Mouse (Mus musculus) hindbrain, embryonic 12.5 days (tissue): Measurements from ENCODE around the gene Fbxo28. TPM values are rescaled to one million over a fixed set of nuclear protein-coding genes. Genes with fewer than 3 reads are reported as not detected.

ENCODE experiments used
- ATAC-seq: fragments of 200-750 bp; cut with Nextera tagmentation; 2 replicates; pipeline ENCODE4 v1.8.0; 2017; ENCODE audit warnings: moderate TSS enrichment; ENCODE audit not compliant: low FRiP score
- H3K27ac ChIP-seq: fragments of 300-500 bp; sonication (generic); 2 replicates; pipeline ENCODE4 v1.5.1; 2016; ENCODE audit warnings: mild to moderate bottlenecking
- H3K27me3 ChIP-seq: fragments of 300-500 bp; sonication (generic); 2 replicates; pipeline ENCODE4 v1.6.1; 2016; ENCODE audit warnings: mild to moderate bottlenecking
- H3K36me3 ChIP-seq: fragments of 300-500 bp; sonication (generic); 2 replicates; pipeline ENCODE4 v1.6.1; 2016; ENCODE audit warnings: mild to moderate bottlenecking
- H3K4me1 ChIP-seq: fragments of 300-500 bp; sonication (generic); 2 replicates; pipeline ENCODE4 v1.6.1; 2016
- H3K4me2 ChIP-seq: fragments of 300-500 bp; sonication (generic); replicated peaks from 2 replicates; pipeline ENCODE4 v1.6.1; 2016; ENCODE audit warnings: mild to moderate bottlenecking
- H3K4me3 ChIP-seq: fragments of 300-500 bp; sonication (generic); 2 replicates; pipeline ENCODE4 v1.5.1; 2016; ENCODE audit warnings: mild to moderate bottlenecking
- H3K9ac ChIP-seq: fragments of 300-500 bp; sonication (generic); 2 replicates; pipeline ENCODE4 v1.6.1; 2016; ENCODE audit warnings: mild to moderate bottlenecking, moderate library complexity
- H3K9me3 ChIP-seq: fragments of 300-500 bp; sonication (generic); replicated peaks from 2 replicates; pipeline ENCODE4 v1.6.1; 2016; ENCODE audit warnings: mild to moderate bottlenecking
- WGBS: fragments of 180-500 bp; shearing (Covaris S2); methylation state at CpG from one replicate; pipeline ENCODE4 v1.1.7; 2016; 5-methylcytosine and 5-hydroxymethylcytosine counted together
- polyA plus RNA-seq: library from polyadenylated mRNA; unstranded; fragments of >200 nt; fragmentation: Nextera tagmentation; extraction: Ambion mirVana; gene quantifications from 2 replicates; pipeline ENCODE4 v1.2.1, GENCODE M21; 2016

Gene Fbxo28
- polyA plus RNA-seq, 1 experiment from 2014 or later = 35.9 TPM

DNA sequence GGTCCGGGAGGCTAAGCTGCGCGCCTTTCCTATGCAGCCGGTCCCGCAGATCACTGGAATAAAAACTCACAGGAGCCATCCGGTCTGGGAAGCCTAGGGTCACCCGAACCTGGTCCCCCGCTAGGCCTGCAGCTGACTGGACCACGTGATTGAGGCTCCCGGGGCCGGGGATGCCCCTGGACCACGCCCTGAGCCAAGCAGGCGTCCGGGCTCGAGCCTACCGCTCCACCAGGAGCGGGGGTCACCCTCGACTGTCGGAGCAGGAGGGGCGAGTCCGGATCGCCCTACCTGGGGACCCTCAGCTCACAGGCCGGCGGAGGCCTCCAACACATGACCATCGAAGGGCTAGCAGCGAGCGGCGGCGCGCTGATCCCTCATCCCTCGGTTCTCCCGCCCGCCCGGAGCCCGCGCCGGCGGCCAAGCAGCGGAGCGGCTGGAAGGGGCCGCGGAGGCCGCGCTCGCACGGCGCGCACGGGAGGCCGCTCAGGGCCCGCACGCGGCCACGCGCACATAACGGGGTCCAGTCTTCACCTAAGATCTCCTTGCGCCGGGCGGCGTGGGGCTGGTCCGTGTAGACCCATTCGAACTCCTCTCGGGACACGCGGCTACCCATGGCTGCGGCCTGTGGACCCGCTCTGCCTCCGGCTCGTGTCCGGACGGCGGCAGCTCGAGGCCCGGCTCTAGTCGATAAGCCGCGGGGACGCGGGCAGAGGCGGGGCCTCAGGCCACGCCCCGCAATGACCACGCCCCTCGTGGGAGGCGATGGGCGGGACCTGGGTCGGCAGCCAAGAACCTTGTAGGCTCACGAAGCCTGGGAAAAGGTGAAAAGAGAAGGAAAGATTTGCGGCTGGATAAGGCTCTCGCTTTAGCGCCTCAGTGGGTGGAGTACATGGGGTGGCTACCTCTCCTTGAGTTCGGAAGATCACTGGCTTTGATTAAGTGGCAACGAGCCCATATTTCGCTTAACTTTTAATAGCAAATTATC lies 59.0 kb downstream of the Fbxo28 start, which contains the start of gene Degs1:
Degs1 (minus strand) TSS at position 714 of the 985 bp plus-strand sequence.
- Histone ChIP-seq H3K27ac (peak within 1 kb of the TSS; percentile 83), H3K27me3 (0 out of 2 replicates have a peak, but pooled peaks cover 3% of the 10 kb centered on the region), H3K4me2 (peak within 1 kb of the TSS; percentile 68), H3K4me3 (peak within 1 kb of the TSS; percentile 68), H3K4me1 (peaks cover 21% of the 10 kb centered on the region), H3K9me3 (no peaks in the 10 kb centered on the region), H3K9ac (peak within 1 kb of the TSS; percentile 78), H3K36me3 (peaks cover 14% of the 10 kb centered on the region)
- under 1% methylated on average over 94 of the region's 94 CpGs for WGBS
- ATAC-seq = peak; percentile 92

DNA sequence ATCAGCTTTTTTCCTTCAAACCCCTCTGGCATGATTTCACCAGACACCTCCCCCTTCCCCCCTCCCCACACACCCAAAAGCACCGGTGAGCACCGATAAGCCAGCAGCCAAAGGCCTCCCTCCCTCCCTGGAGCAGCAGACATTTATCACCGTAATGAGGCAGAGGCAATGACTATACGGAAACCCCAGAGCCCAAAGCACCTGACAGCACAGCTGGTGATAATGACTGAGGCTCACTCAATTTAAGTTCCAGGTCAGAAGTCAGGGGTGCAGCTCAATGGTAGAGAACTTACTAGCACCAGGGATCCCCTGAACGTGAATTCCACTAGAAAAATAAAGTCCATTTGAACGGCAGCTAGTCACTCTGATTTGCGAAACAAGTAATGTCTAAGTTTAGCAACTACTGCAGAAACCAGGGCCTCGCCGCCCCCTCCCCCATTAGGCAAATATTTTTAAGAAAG lies 60.1 kb downstream of the Fbxo28 start:
- H3K9ac ChIP-seq = peak overlapping the region; percentile 46; the same call in 1 of the 2 replicates
- H3K9me3 ChIP-seq = no peaks in the 10 kb centered on the region
- ATAC-seq = 0 out of 2 replicates have a peak, but pooled peaks have one; percentile 21
- 20% methylated on average over 9 of the region's 9 CpGs for WGBS
- peaks cover 21% of the 10 kb centered on the region for H3K4me1 ChIP-seq
- no peak overlapping the region for H3K27ac ChIP-seq
- peak overlapping the region; percentile 68 for H3K4me2 ChIP-seq
- 0 out of 2 replicates have a peak, but pooled peaks cover 3% of the 10 kb centered on the region for H3K27me3 ChIP-seq
- H3K36me3 ChIP-seq = peaks cover 25% of the 10 kb centered on the region
- H3K4me3 ChIP-seq = peak overlapping the region; percentile 68

DNA sequence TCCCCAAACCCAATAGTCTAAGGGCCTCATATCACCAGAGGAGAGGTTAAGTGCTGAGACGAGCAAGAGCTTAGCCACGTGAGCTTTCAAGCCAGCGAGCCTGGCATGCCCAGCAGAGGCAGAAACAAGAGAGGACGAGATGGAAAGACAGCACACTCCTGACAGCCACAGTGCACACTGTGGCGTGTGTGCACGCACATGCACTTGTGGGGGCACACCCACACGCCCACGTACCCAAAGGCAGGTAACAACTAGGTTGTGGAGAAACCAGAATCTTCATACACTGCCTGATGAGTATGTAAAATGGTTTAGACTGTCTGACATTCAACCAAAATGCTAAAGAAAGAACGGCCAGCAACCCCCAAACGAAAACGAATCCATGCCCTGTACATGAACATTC lies 60.9 kb downstream of the Fbxo28 start:
- Histone ChIP-seq H3K9me3 (no peaks in the 10 kb centered on the region), H3K4me2 (peak overlapping the region; percentile 68), H3K4me1 (peaks cover 21% of the 10 kb centered on the region), H3K36me3 (peaks cover 30% of the 10 kb centered on the region), H3K27ac (no peak overlapping the region), H3K9ac (no peak overlapping the region), H3K4me3 (no peak overlapping the region), H3K27me3 (0 out of 2 replicates have a peak, but pooled peaks cover 3% of the 10 kb centered on the region)
- WGBS = 54% methylated on average over 11 of the region's 11 CpGs
- ATAC-seq = no peak

GRCm38 (mm10) chr1:182280046-182280445 lies 61.4 kb downstream of the Fbxo28 start:
- ATAC-seq = no peak
- WGBS = 84% methylated on average over 6 of the region's 6 CpGs
- Histone ChIP-seq H3K27ac (no peak overlapping the region), H3K4me1 (peaks cover 21% of the 10 kb centered on the region), H3K4me2 (no peak overlapping the region), H3K4me3 (no peak overlapping the region), H3K36me3 (peaks cover 35% of the 10 kb centered on the region), H3K9me3 (no peaks in the 10 kb centered on the region), H3K9ac (no peak overlapping the region), H3K27me3 (0 out of 2 replicates have a peak, but pooled peaks cover 3% of the 10 kb centered on the region)

- H3K4me1 ChIP-seq = peaks cover 21% of the 10 kb centered on the region
- no peak for ATAC-seq
- H3K9me3 ChIP-seq = no peaks in the 10 kb centered on the region
- no peak overlapping the region for H3K4me3 ChIP-seq
- no peak overlapping the region for H3K9ac ChIP-seq
- H3K27ac ChIP-seq = no peak overlapping the region
- H3K27me3 ChIP-seq = 0 out of 2 replicates have a peak, but pooled peaks cover 3% of the 10 kb centered on the region
- 90% methylated on average over 4 of the region's 4 CpGs for WGBS
- no peak overlapping the region for H3K4me2 ChIP-seq
- peaks cover 38% of the 10 kb centered on the region for H3K36me3 ChIP-seq
Observed at GRCm38 (mm10) chr1:182279436-182279835, 62.0 kb downstream of the Fbxo28 start.

DNA sequence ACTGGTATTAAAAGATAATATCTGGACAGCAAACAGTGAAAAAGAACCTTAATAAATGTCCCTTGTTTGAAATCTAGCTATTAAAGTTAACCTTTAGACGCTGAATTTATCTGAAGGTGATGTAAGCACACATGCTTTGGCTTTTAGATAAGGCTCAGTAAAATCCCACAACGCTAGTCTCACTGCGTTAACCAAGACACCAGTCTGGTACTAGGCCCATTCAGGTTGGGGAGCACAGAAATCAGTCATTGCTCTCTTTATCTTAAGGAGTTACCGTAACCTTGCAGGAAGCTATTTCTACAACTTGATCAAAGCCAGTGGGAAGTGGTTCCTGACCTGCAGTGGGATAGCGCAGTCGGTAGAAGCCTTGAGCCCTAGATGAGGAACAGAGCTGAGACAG lies 66.3 kb downstream of the Fbxo28 start:
- H3K4me2 ChIP-seq = no peak overlapping the region
- 96% methylated on average over 6 of the region's 6 CpGs for WGBS

DNA sequence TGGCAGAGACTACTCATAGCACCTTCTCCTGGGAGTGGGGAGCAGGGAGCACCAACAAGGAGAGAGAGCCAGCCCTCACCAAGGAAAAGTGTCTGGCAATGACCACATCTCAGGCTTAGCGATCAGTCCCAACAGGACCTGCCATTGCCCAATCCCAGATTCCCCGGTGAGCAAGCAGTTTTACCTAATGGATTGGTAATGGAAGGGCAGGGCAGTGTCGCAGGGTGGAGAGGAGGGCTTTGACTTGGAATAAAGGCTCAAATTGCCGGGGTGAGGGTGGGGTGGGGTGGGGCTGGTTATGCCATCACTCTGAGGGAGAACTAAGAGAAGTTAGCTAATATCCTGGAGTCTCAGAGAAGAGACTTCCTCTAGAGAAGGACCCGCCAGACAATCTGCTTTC lies 69.8 kb downstream of the Fbxo28 start:
- H3K27me3 ChIP-seq = no peaks in the 10 kb centered on the region
- no peak overlapping the region for H3K4me3 ChIP-seq
- no peaks in the 10 kb centered on the region for H3K9me3 ChIP-seq
- no peak for ATAC-seq
- 92% methylated on average over 5 of the region's 5 CpGs for WGBS
- no peak overlapping the region for H3K4me2 ChIP-seq
- no peaks in the 10 kb centered on the region for H3K4me1 ChIP-seq
- H3K36me3 ChIP-seq = peaks cover 25% of the 10 kb centered on the region
- no peak overlapping the region for H3K9ac ChIP-seq
- H3K27ac ChIP-seq = no peak overlapping the region

More for the DNA sequence above, 66.3 kb downstream of the Fbxo28 start:
- H3K27ac ChIP-seq = no peak overlapping the region
- no peak overlapping the region for H3K4me3 ChIP-seq
- ATAC-seq = no peak
- no peaks in the 10 kb centered on the region for H3K27me3 ChIP-seq
- H3K9me3 ChIP-seq = no peaks in the 10 kb centered on the region
- H3K9ac ChIP-seq = no peak overlapping the region
- peaks cover 47% of the 10 kb centered on the region for H3K36me3 ChIP-seq
- peaks cover 2% of the 10 kb centered on the region; the same call in 1 of the 2 replicates for H3K4me1 ChIP-seq

- 82% methylated on average over 5 of the region's 5 CpGs for WGBS
- Histone ChIP-seq H3K4me3 (no peak overlapping the region), H3K4me2 (no peak overlapping the region), H3K36me3 (peaks cover 21% of the 10 kb centered on the region), H3K4me1 (no peaks in the 10 kb centered on the region), H3K9ac (no peak overlapping the region), H3K9me3 (no peaks in the 10 kb centered on the region), H3K27ac (no peak overlapping the region), H3K27me3 (no peaks in the 10 kb centered on the region)
- no peak for ATAC-seq
Observed at GRCm38 (mm10) chr1:182271130-182271529, 70.3 kb downstream of the Fbxo28 start.

DNA sequence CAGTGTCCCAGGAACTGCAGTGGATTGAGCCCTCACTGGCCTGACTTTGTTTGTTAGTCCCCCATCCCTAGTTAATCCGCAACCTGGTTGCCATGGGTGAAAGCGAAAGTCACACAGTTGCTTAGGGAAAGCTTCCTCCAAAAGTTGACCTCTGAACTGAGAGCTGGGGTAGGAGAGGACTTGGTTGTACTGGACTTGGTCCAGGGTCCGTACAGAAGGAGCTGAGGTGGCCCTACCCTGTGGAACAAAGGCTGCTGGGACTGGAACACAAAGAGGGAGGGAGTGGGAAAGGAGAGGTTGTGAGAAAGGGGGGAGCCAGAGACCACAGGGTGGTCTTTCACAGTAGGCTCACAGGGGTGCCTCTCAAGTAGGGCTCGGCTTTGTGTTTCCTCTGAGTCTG lies 73.1 kb downstream of the Fbxo28 start:
- Histone ChIP-seq H3K9me3 (no peaks in the 10 kb centered on the region), H3K4me3 (no peak overlapping the region), H3K9ac (no peak overlapping the region), H3K4me1 (no peaks in the 10 kb centered on the region), H3K27me3 (no peaks in the 10 kb centered on the region), H3K27ac (no peak overlapping the region), H3K4me2 (no peak overlapping the region), H3K36me3 (peaks cover 5% of the 10 kb centered on the region; the same call in 1 of the 2 replicates)
- 39% methylated on average over 4 of the region's 4 CpGs for WGBS
- ATAC-seq = no peak

- Histone ChIP-seq H3K36me3 (no peaks in the 10 kb centered on the region), H3K9ac (no peak overlapping the region), H3K9me3 (no peaks in the 10 kb centered on the region), H3K4me2 (no peak overlapping the region), H3K4me1 (no peaks in the 10 kb centered on the region), H3K27me3 (no peaks in the 10 kb centered on the region), H3K27ac (no peak overlapping the region), H3K4me3 (no peak overlapping the region)
- 95% methylated on average over 11 of the region's 11 CpGs for WGBS
- no peak for ATAC-seq
Observed at GRCm38 (mm10) chr1:182266028-182266525, 75.4 kb downstream of the Fbxo28 start.
